Mouse (Mus musculus) B cell, adult (primary cell): ENCODE measurements around the gene 1810013L24Rik. TPM values are rescaled to one million over a fixed set of nuclear protein-coding genes. Genes with fewer than 3 reads are reported as not detected.

Experiments used
- total RNA-seq: library from RNA; stranded (reverse); gene quantifications from 4 replicates; pipeline ENCODE4 v1.2.4, GENCODE M21; 2023; ENCODE audit not compliant: inconsistent age

Gene 1810013L24Rik
- 95.7 to 100 TPM (median 98.3 TPM) in 4 replicates for total RNA-seq

DNA sequence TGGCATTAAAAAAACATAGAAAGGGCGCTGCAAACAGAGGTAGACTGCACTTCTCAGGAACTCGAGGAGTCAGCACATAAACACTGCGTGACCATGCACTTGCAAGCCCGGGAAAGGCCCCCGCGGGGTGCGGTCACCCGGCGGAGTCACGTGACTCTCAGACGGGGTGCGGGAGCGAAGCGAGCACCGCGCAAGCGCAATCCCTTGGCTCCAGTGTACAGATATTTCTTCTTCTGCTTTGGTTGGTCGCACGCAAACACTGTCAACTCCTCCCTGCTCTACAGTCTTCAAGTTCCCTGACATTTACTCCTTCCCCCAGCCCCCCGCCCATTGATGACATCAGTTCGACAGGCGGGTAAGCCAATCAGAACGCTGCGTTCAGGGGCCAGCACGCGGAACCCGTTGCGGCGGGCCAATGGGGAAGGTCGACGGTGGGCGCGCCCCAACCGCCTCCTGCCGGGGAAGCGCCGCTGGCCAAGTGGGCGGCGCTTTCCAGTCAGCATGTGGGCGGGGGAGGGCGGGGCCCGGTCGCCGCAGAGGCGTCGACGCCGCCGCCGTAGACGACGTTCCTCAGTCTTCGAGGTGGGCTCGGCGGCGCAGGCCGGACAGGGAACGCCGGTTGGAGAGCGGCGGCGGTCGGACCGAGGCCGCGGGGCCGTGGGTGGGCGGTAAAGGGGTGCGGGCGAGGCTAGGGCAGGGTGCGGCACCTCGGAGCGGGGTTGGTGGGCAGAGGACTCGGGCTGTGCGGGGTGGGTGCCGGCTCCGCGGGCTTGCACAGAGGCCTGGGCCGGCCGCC, at the start of gene 1810013L24Rik:
1810013L24Rik (plus strand) TSS at position 537 of the 796 bp plus-strand sequence.

DNA sequence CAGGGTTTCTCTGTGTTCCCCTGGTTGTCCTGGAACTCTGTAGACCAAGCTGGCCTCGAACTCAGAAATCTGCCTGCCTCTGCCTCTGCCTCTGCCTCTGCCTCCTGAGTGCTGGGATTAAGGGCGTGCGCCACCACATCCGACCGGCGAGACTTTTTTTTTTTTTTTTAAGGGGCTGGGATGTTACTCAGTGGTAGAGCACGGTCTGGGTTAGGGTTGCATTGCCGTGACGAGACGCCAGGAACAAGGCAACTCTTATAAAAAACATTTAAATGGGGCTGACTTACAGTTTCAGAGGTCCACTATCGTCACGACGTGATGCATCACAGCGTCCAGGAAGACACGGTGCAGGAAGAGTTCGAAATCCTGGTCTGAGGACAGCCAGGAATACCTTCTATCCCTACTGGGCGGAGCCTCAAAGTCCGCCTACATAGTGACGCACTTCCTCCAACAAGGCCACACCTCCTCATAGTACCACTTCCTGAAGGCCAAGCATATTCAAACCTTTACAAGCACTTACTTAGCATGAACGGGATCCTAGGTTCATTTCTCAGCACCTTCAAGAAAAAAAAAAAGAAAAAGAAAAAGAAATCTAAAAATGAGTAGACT, 37.8 kb upstream of the 1810013L24Rik start, which contains the start of gene Usp7:
Usp7 (minus strand) TSS at position 360 of the 609 bp plus-strand sequence.

Other genes starting within 250 kb of the 1810013L24Rik start
- gene Pmm2, start 192.4 kb upstream of the 1810013L24Rik start, total RNA-seq, result 75.0 to 85.1 TPM (median 83.6 TPM) in 4 replicates
- gene Tmem186, start 192.4 kb upstream of the 1810013L24Rik start, total RNA-seq, result 8.6 to 11.9 TPM (median 10.4 TPM) in 4 replicates
- gene Carhsp1, start 157.9 kb upstream of the 1810013L24Rik start, total RNA-seq, result 17.7 to 22.2 TPM (median 18.6 TPM) in 4 replicates
- not detected in 4 replicates for gene Gm5767, start 149.3 kb upstream of the 1810013L24Rik start, total RNA-seq
- 257 to 286 TPM (median 266 TPM) in 4 replicates for gene Usp7, start 37.8 kb upstream of the 1810013L24Rik start, total RNA-seq